Mouse (Mus musculus) olfactory bulb, adult 2 months (tissue): ENCODE results near the gene Timm8b.

Source experiments
- CTCF ChIP-seq: fragments of 200-500 bp; IDR thresholded peaks from 2 replicates; pipeline ENCODE4 v1.5.1; 2012; ENCODE audit warnings: low read depth, mild to moderate bottlenecking, low read length, moderate library complexity; ENCODE audit not compliant: insufficient read depth
- POLR2A ChIP-seq: fragments of 200-500 bp; IDR thresholded peaks from 2 replicates; pipeline ENCODE4 v1.6.1; 2012; ENCODE audit warnings: mild to moderate bottlenecking, low read depth, low read length, moderate library complexity; ENCODE audit not compliant: insufficient read depth

GRCm38 (mm10) chr9:50646826-50647370 lies 43.2 kb downstream of the Timm8b start:
- TF ChIP-seq CTCF (no peak), POLR2A (no peak)
